Mouse (Mus musculus) lung, adult 2 months (tissue): Measurements from ENCODE around the gene Olfr56.

Experiments
- CTCF ChIP-seq: fragments of 200-500 bp; IDR thresholded peaks from 2 replicates; pipeline ENCODE4 v1.5.1; 2011; ENCODE audit warnings: mild to moderate bottlenecking, low read length, control low read depth; ENCODE audit not compliant: insufficient read depth
- POLR2A ChIP-seq: fragments of 200-500 bp; IDR thresholded peaks from 2 replicates; pipeline ENCODE4 v1.6.1; 2011; ENCODE audit warnings: low read depth, mild to moderate bottlenecking, control low read depth, low read length, borderline replicate concordance; ENCODE audit errors: extremely low read depth

- TF ChIP-seq CTCF: no peak
- TF ChIP-seq POLR2A: no peak
Measured at GRCm38 (mm10) chr11:49092053-49092586, 113.4 kb downstream of the Olfr56 start.
